Mouse (Mus musculus): ENCODE measurements at regions not wholly inside any gene's neighbourhood (a gene's known extent, or its start where the extent isn't known, plus 50 kb on each side); places are given as distances from the start of the nearest gene placed in this dataset.

GRCm38 (mm10) chr16:73466296-73466695 is 945.3 kb downstream of the Robo2 start:
- Histone ChIP-seq H3K27ac (no peak overlapping the region), H3K4me2 (ENCODE audit: low read depth) (no peak overlapping the region), H3K4me3 (ENCODE audit: insufficient read depth in 1 of 2, low read depth in 2 of 2, low read length in 2 of 2) (no peak overlapping the region), H3K9me3 (ENCODE audit: control insufficient read depth, low read length) (no peaks in the 10 kb centered on the region), H3K4me1 (replicated peaks; ENCODE audit: control insufficient read depth in 2 of 2, insufficient read depth in 2 of 2, low read length in 1 of 2) (no peaks in the 10 kb centered on the region), H3K27me3 (ENCODE audit: control insufficient read depth, insufficient read depth, low read length) (no peaks in the 10 kb centered on the region), H3K36me3 (replicated peaks; ENCODE audit: control insufficient read depth, insufficient read depth, low read depth) (no peaks in the 10 kb centered on the region), H3K9ac (replicated peaks) (no peak overlapping the region)
- DNase-seq (ENCODE audit: low read depth in 3 of 3, low spot score in 3 of 3) (no peak), ATAC-seq (ENCODE audit: insufficient read depth) (no peak)
- TF ChIP-seq CTCF (IDR thresholded peaks at IDR 0.05; ENCODE audit: low read depth) = no peak
- no peak for TF ChIP-seq EP300 (IDR thresholded peaks at IDR 0.05; ENCODE audit: low read depth)
- WGBS (ENCODE audit: insufficient replicate concordance) = 68% methylated on average over 6 of the region's 6 CpGs

- DNase-seq (ENCODE audit: low read depth in 3 of 3, low spot score in 3 of 3) (no peak), ATAC-seq (ENCODE audit: insufficient read depth) (no peak)
- H3K36me3 ChIP-seq (replicated peaks; ENCODE audit: control insufficient read depth, insufficient read depth, low read depth) = no peaks in the 10 kb centered on the region
- no peak for TF ChIP-seq EP300 (IDR thresholded peaks at IDR 0.05; ENCODE audit: low read depth)
- no peak overlapping the region for H3K9ac ChIP-seq (replicated peaks)
- no peak overlapping the region for H3K4me3 ChIP-seq (ENCODE audit: insufficient read depth in 1 of 2, low read depth in 2 of 2, low read length in 2 of 2)
- no peak overlapping the region for H3K4me2 ChIP-seq (ENCODE audit: low read depth)
- H3K27ac ChIP-seq = no peak overlapping the region
- no peaks in the 10 kb centered on the region for H3K27me3 ChIP-seq (ENCODE audit: control insufficient read depth, insufficient read depth, low read length)
- H3K4me1 ChIP-seq (replicated peaks; ENCODE audit: control insufficient read depth in 2 of 2, insufficient read depth in 2 of 2, low read length in 1 of 2) = no peaks in the 10 kb centered on the region
- no peaks in the 10 kb centered on the region for H3K9me3 ChIP-seq (ENCODE audit: control insufficient read depth, low read length)
- WGBS (ENCODE audit: insufficient replicate concordance) = 65% methylated on average over 4 of the region's 4 CpGs
These were observed 949.1 kb downstream of the Robo2 start for GRCm38 (mm10) chr16:73462516-73462915.

GRCm38 (mm10) chr16:73450634-73451245 is 960.9 kb downstream of the Robo2 start:
- Histone ChIP-seq H3K4me2 (ENCODE audit: low read depth) (no peak overlapping the region), H3K9ac (replicated peaks) (no peak overlapping the region), H3K4me1 (replicated peaks; ENCODE audit: control insufficient read depth in 2 of 2, insufficient read depth in 2 of 2, low read length in 1 of 2) (no peaks in the 10 kb centered on the region), H3K9me3 (ENCODE audit: control insufficient read depth, low read length) (no peaks in the 10 kb centered on the region), H3K36me3 (replicated peaks; ENCODE audit: control insufficient read depth, insufficient read depth, low read depth) (no peaks in the 10 kb centered on the region), H3K27me3 (ENCODE audit: control insufficient read depth, insufficient read depth, low read length) (no peaks in the 10 kb centered on the region), H3K4me3 (ENCODE audit: insufficient read depth in 1 of 2, low read depth in 2 of 2, low read length in 2 of 2) (no peak overlapping the region), H3K27ac (no peak overlapping the region)
- WGBS (ENCODE audit: insufficient replicate concordance) = 67% methylated on average over 3 of the region's 3 CpGs
- TF ChIP-seq EP300 (IDR thresholded peaks at IDR 0.05; ENCODE audit: low read depth) (no peak), CTCF (IDR thresholded peaks at IDR 0.05; ENCODE audit: low read depth) (no peak)
- DNase-seq (ENCODE audit: low read depth in 3 of 3, low spot score in 3 of 3) (no peak), ATAC-seq (ENCODE audit: insufficient read depth) (no peak)

DNA sequence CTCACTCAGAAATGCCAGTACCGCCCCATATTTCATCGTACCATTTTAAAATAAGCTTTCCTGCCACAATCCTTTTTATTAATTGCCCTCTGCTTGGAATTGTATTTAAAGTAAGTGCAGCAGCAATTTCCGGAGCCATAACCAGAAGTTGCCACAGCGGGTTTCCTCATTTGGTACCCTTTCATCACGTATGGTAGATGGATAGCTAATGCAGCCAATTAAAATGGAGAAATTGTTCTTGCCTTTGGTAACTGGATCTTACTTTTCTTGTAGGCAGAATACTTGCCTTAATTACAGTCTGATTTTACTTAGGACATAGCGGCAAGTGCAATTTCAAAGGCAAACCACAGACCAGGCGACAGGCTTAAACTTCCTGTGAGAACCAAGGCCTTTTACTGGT is 961.8 kb downstream of the Robo2 start:
- no peak for TF ChIP-seq EP300 (IDR thresholded peaks at IDR 0.05; ENCODE audit: low read depth)
- no peak for TF ChIP-seq CTCF (IDR thresholded peaks at IDR 0.05; ENCODE audit: low read depth)
- H3K4me2 ChIP-seq (ENCODE audit: low read depth) = no peak overlapping the region
- no peak overlapping the region for H3K27ac ChIP-seq
- no peaks in the 10 kb centered on the region for H3K27me3 ChIP-seq (ENCODE audit: control insufficient read depth, insufficient read depth, low read length)
- H3K36me3 ChIP-seq (replicated peaks; ENCODE audit: control insufficient read depth, insufficient read depth, low read depth) = no peaks in the 10 kb centered on the region
- no peak overlapping the region for H3K4me3 ChIP-seq (ENCODE audit: insufficient read depth in 1 of 2, low read depth in 2 of 2, low read length in 2 of 2)
- ATAC-seq (ENCODE audit: insufficient read depth) (no peak), DNase-seq (ENCODE audit: low read depth in 3 of 3, low spot score in 3 of 3) (no peak)
- H3K9me3 ChIP-seq (ENCODE audit: control insufficient read depth, low read length) = no peaks in the 10 kb centered on the region
- no peak overlapping the region for H3K9ac ChIP-seq (replicated peaks)
- WGBS (ENCODE audit: insufficient replicate concordance) = 79% methylated on average over 7 of the region's 7 CpGs
- no peaks in the 10 kb centered on the region for H3K4me1 ChIP-seq (replicated peaks; ENCODE audit: control insufficient read depth in 2 of 2, insufficient read depth in 2 of 2, low read length in 1 of 2)

DNA sequence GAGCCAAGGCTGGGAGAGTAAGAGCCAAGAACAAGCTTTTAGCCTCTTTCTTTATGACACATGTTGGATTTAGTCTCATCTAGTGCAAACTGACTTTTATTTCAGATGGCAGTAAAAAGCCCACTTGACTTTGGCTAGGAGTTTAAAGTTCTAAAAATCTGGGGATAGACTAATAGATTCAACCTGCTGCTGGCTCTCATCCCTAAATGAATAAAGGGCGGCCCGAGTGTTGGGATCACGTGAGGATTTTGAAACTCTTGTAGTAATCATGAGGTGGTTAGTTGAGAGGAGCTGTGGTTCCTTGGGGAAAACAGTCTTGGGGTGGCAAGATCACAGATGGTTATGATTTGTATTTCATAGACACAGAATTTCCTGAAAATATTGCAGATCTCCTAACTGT is 975.9 kb downstream of the Robo2 start:
- no peak for DNase-seq (ENCODE audit: low read depth in 3 of 3, low spot score in 3 of 3)
- Histone ChIP-seq H3K9me3 (ENCODE audit: control insufficient read depth, low read length) (no peaks in the 10 kb centered on the region), H3K9ac (replicated peaks) (no peak overlapping the region), H3K27ac (no peak overlapping the region), H3K4me3 (ENCODE audit: insufficient read depth in 1 of 2, low read depth in 2 of 2, low read length in 2 of 2) (no peak overlapping the region), H3K4me1 (replicated peaks; ENCODE audit: control insufficient read depth in 2 of 2, insufficient read depth in 2 of 2, low read length in 1 of 2) (no peaks in the 10 kb centered on the region), H3K36me3 (replicated peaks; ENCODE audit: control insufficient read depth, insufficient read depth, low read depth) (no peaks in the 10 kb centered on the region), H3K4me2 (ENCODE audit: low read depth) (no peak overlapping the region), H3K27me3 (ENCODE audit: control insufficient read depth, insufficient read depth, low read length) (no peaks in the 10 kb centered on the region)
- 74% methylated on average over 3 of the region's 3 CpGs for WGBS (ENCODE audit: insufficient replicate concordance)
- no peak for ATAC-seq (ENCODE audit: insufficient read depth)
- no peak for TF ChIP-seq EP300 (IDR thresholded peaks at IDR 0.05; ENCODE audit: low read depth)
- TF ChIP-seq CTCF (IDR thresholded peaks at IDR 0.05; ENCODE audit: low read depth) = no peak

Measured in liver, embryonic 14.5 days (tissue).